Mouse (Mus musculus) Muller cell, postnatal 12 days (primary cell): ENCODE results near the gene Amdhd2.

ENCODE experiments used
- DNase-seq: peaks from one replicate; pipeline ENCODE4 v3.0.0-alpha.2; 2015; ENCODE audit errors: inconsistent ontology term

Gene Amdhd2

GRCm38 (mm10) chr17:24163176-24163962 is at the start of gene Amdhd2:
TSS of gene Amdhd2 (minus strand) at chr17:24163766.
- peak; percentile 96 for DNase-seq

GRCm38 (mm10) chr17:24213186-24213585 is 49.6 kb upstream of the Amdhd2 start:
- DNase-seq: no peak

- no peak for DNase-seq
Measured at GRCm38 (mm10) chr17:24212441-24213018, 49.0 kb upstream of the Amdhd2 start.

GRCm38 (mm10) chr17:24211631-24212440 is 48.3 kb upstream of the Amdhd2 start:
- peak; percentile 73 for DNase-seq

- DNase-seq: no peak
Measured at GRCm38 (mm10) chr17:24210591-24210990, 47.0 kb upstream of the Amdhd2 start.

- DNase-seq: no peak
Measured at GRCm38 (mm10) chr17:24209916-24210240, 46.3 kb upstream of the Amdhd2 start.

GRCm38 (mm10) chr17:24209043-24209915 is 45.7 kb upstream of the Amdhd2 start, which contains the start of gene Ntn3:
TSS of gene Ntn3 (minus strand) at chr17:24209531.
- DNase-seq: peak; percentile 56

GRCm38 (mm10) chr17:24208641-24209042 is 45.1 kb upstream of the Amdhd2 start:
- no peak for DNase-seq

GRCm38 (mm10) chr17:24207768-24208640 is 44.4 kb upstream of the Amdhd2 start:
- no peak for DNase-seq

- DNase-seq: peak; percentile 29
Measured at GRCm38 (mm10) chr17:24206451-24207351, 43.1 kb upstream of the Amdhd2 start.

- no peak for DNase-seq
Measured at GRCm38 (mm10) chr17:24205908-24206361, 42.4 kb upstream of the Amdhd2 start.

- DNase-seq: peak; percentile 95
Measured at GRCm38 (mm10) chr17:24205284-24205888, 41.8 kb upstream of the Amdhd2 start, which contains the start of gene Tbc1d24. TSS of gene Tbc1d24 (minus strand) at chr17:24205562.

- peak; percentile 9 for DNase-seq
Measured at GRCm38 (mm10) chr17:24204846-24205245, 41.3 kb upstream of the Amdhd2 start.

- DNase-seq: no peak
Measured at GRCm38 (mm10) chr17:24203611-24204534, 40.3 kb upstream of the Amdhd2 start.

- DNase-seq: no peak
Measured at GRCm38 (mm10) chr17:24203068-24203467, 39.5 kb upstream of the Amdhd2 start.

GRCm38 (mm10) chr17:24201092-24201491 is 37.5 kb upstream of the Amdhd2 start:
- no peak for DNase-seq

GRCm38 (mm10) chr17:24199741-24200140 is 36.2 kb upstream of the Amdhd2 start:
- DNase-seq: no peak

- DNase-seq: no peak
Measured at GRCm38 (mm10) chr17:24199252-24199651, 35.7 kb upstream of the Amdhd2 start.
